Comparison of ENCODE assay signal across 16 mouse cellular contexts in the genomic region with DNA sequence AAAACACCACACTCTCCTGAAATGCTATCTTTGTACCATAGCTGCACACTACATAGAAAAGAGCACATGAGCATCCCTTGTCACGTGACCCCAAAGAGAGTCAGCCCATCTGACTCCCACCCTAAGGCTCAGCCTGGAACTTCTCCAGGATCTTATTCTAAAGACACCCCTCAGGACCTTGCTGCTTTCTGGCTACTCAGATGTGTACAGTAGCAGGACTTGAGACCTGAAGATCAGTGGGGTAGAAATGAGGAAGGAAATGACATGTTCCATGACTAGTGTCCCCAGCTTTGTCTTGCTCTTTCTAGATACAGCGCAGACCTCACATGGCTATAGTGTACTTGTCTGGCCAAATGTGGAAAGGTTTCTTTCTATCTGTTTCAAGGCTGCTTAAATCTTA. TPM values are rescaled to one million over a fixed set of nuclear protein-coding genes. Genes with fewer than 3 reads are reported as not detected.
DNase-seq lines count a peak whose midpoint lies in the region; ATAC-seq and TF ChIP-seq lines count a peak whose summit lies in the region.
"Had no signal": no experiment of that assay in that cellular context is flagged by ENCODE, and none has a peak within 500 bp of the region (broad histone marks: within the 10 kb centered on the region; RNA-seq: fewer than 3 reads in every experiment).

No protein-coding gene starts in this region.

- no peak overlapping the region for H3K9ac ChIP-seq in hindbrain, embryonic 13.5 days
- H3K9ac ChIP-seq in neural tube, embryonic 15.5 days (replicated peaks) = no peak overlapping the region
- H3K9ac ChIP-seq: forebrain, embryonic 12.5 days; limb, embryonic 13.5 days; midbrain, embryonic 13.5 days had no signal

- peak overlapping the region; percentile 73 for H3K27ac ChIP-seq in spleen, adult 2 months (ENCODE audit: insufficient read depth, low read length)
- peak overlapping the region; percentile 23; the same call in 1 of the 2 replicates for H3K27ac ChIP-seq in bone marrow, adult 2 months (ENCODE audit: control insufficient read depth, insufficient read depth, low read depth, low read length, poor library complexity)
- H3K27ac ChIP-seq in macrophage = peak overlapping the region; percentile 98
- no peak overlapping the region for H3K27ac ChIP-seq in hindbrain, embryonic 13.5 days
- H3K27ac ChIP-seq in neural tube, embryonic 15.5 days (replicated peaks) = no peak overlapping the region
- H3K27ac ChIP-seq: forebrain, embryonic 12.5 days; heart, adult 2 months; left cerebral cortex, adult 2 months; limb, embryonic 13.5 days; midbrain, embryonic 13.5 days had no signal

- H3K79me2 ChIP-seq in macrophage (ENCODE audit: inconsistent target) = no peaks in the 10 kb centered on the region

- H3K36me3 ChIP-seq in spleen, adult 2 months (ENCODE audit: control insufficient read depth, insufficient read depth, low read length) = no peaks in the 10 kb centered on the region
- no peaks in the 10 kb centered on the region for H3K36me3 ChIP-seq in macrophage (ENCODE audit: inconsistent target)
- no peaks in the 10 kb centered on the region for H3K36me3 ChIP-seq in hindbrain, embryonic 13.5 days
- no peaks in the 10 kb centered on the region for H3K36me3 ChIP-seq in neural tube, embryonic 15.5 days
- H3K36me3 ChIP-seq: forebrain, embryonic 12.5 days; limb, embryonic 13.5 days; midbrain, embryonic 13.5 days had no signal

- WGBS in spleen, adult 2 months = 10% methylated on average over 2 of the region's 2 CpGs
- WGBS in bone marrow, adult 2 months = 3% methylated on average over 2 of the region's 2 CpGs
- 2% methylated on average over 2 of the region's 2 CpGs for WGBS in macrophage (ENCODE audit: missing documents)
- 95% methylated on average over 2 of the region's 2 CpGs for WGBS in hindbrain, embryonic 13.5 days
- WGBS in neural tube, embryonic 15.5 days = 93% methylated on average over 2 of the region's 2 CpGs

- ATAC-seq in hindbrain, embryonic 13.5 days (ENCODE audit: low FRiP score) = no peak
- no peak for ATAC-seq in neural tube, embryonic 15.5 days (ENCODE audit: low FRiP score)
- ATAC-seq: lung, postnatal 0 days; midbrain, embryonic 13.5 days had no signal

- peak; percentile 30 to 61 for DNase-seq in spleen, adult 2 months (ENCODE audit: low read depth in 1 of 2, low spot score in 2 of 2)
- no peak for DNase-seq in spleen, postnatal 4 days (ENCODE audit: low spot score in 2 of 2)
- no peak for DNase-seq in gastrocnemius, adult 8-10 months (ENCODE audit: low spot score in 2 of 2)
- DNase-seq: cerebellum, adult 8-10 months; heart, adult 2 months; right cerebral cortex, postnatal 14 days; thymus, adult 18-20 months had no signal

- no peaks in the 10 kb centered on the region for H3K27me3 ChIP-seq in spleen, adult 2 months (ENCODE audit: control insufficient read depth, insufficient read depth, low read length)
- H3K27me3 ChIP-seq in hindbrain, embryonic 13.5 days = no peaks in the 10 kb centered on the region
- H3K27me3 ChIP-seq in neural tube, embryonic 15.5 days (replicated peaks) = no peaks in the 10 kb centered on the region
- H3K27me3 ChIP-seq: forebrain, embryonic 12.5 days; midbrain, embryonic 13.5 days had no signal

- peaks cover 15% of the 10 kb centered on the region; the same call in 1 of the 2 replicates for H3K4me1 ChIP-seq in spleen, adult 2 months (ENCODE audit: control insufficient read depth, insufficient read depth, insufficient read length)
- peaks cover 9% of the 10 kb centered on the region for H3K4me1 ChIP-seq in bone marrow, adult 2 months (ENCODE audit: control insufficient read depth, insufficient read depth, low read length)
- peaks cover 23% of the 10 kb centered on the region for H3K4me1 ChIP-seq in hindbrain, embryonic 13.5 days (replicated peaks)
- peaks cover 15% of the 10 kb centered on the region for H3K4me1 ChIP-seq in neural tube, embryonic 15.5 days
- H3K4me1 ChIP-seq: midbrain, embryonic 13.5 days had no signal

- no peak for TF ChIP-seq POLR2A in spleen, adult 2 months (IDR thresholded peaks at IDR 0.05; ENCODE audit: low read depth, low read length)
- no peak for TF ChIP-seq POLR2A in bone marrow, adult 2 months (IDR thresholded peaks at IDR 0.05; ENCODE audit: borderline replicate concordance, control insufficient read depth, low read depth, low read length)

- no peaks in the 10 kb centered on the region for H3K9me3 ChIP-seq in hindbrain, embryonic 13.5 days
- no peaks in the 10 kb centered on the region for H3K9me3 ChIP-seq in neural tube, embryonic 15.5 days (replicated peaks)
- H3K9me3 ChIP-seq: forebrain, embryonic 12.5 days; limb, embryonic 13.5 days; midbrain, embryonic 13.5 days had no signal

- TF ChIP-seq CTCF in spleen, adult 2 months (IDR thresholded peaks at IDR 0.05; ENCODE audit: extremely low read depth, insufficient read depth, insufficient read length, insufficient replicate concordance) = no peak
- TF ChIP-seq CTCF in bone marrow, adult 2 months (IDR thresholded peaks at IDR 0.05; ENCODE audit: control insufficient read depth, insufficient read depth, low read length) = no peak

- H3K4me3 ChIP-seq in spleen, adult 2 months (ENCODE audit: extremely low read depth, insufficient read depth, insufficient read length) = no peak overlapping the region
- no peak overlapping the region for H3K4me3 ChIP-seq in bone marrow, adult 2 months (replicated peaks; ENCODE audit: control insufficient read depth, low read depth, low read length)
- H3K4me3 ChIP-seq in macrophage (ENCODE audit: inconsistent target) = no peak overlapping the region
- H3K4me3 ChIP-seq in hindbrain, embryonic 13.5 days = no peak overlapping the region
- H3K4me3 ChIP-seq in neural tube, embryonic 15.5 days (replicated peaks) = no peak overlapping the region
- H3K4me3 ChIP-seq: forebrain, embryonic 12.5 days; heart, adult 2 months; left cerebral cortex, adult 2 months; limb, embryonic 13.5 days; midbrain, embryonic 13.5 days had no signal

- H3K4me2 ChIP-seq in hindbrain, embryonic 13.5 days = no peak overlapping the region
- H3K4me2 ChIP-seq in neural tube, embryonic 15.5 days = no peak overlapping the region
- H3K4me2 ChIP-seq: forebrain, embryonic 12.5 days; limb, embryonic 13.5 days; midbrain, embryonic 13.5 days had no signal

RNA-seq across cellular contexts. Expression of gene Lmo2, which starts 12.9 kb away (rescaled TPM):
- polyA plus RNA-seq in spleen, adult 2 months (2012; rRNA removed) = 91.1 and 97.7 TPM in 2 replicates
- 110 and 144 TPM in 2 replicates for polyA plus RNA-seq in bone marrow, adult 2 months (2011; ENCODE audit: insufficient read depth, insufficient read length, low replicate concordance, missing spikeins)
- 100 to 1,000 TPM in 12 of 26 experiments, 10 to 100 TPM in 14; 39.5 to 213 (median 98.9) TPM for total RNA-seq in macrophage (2018; cell fraction: chromatin; rRNA removed)
- 100 to 1,000 TPM; 111 to 268 (median 186) TPM for total RNA-seq in macrophage (2018; cell fraction: cytosol; rRNA removed)
- total RNA-seq in macrophage (2018; cell fraction: nucleus; rRNA removed) = 100 to 1,000 TPM in 23 of 26 experiments, 10 to 100 TPM in 3; 86.9 to 369 (median 162) TPM
- 181 to 268 TPM (median 246 TPM) in 3 replicates for polyA plus RNA-seq in macrophage (2018)
- polyA plus RNA-seq in hindbrain, embryonic 13.5 days (2015; fragmentation: Nextera tagmentation; extraction: Ambion mirVana) = 34.1 and 42.3 TPM in 2 replicates
- 49.6 and 55.4 TPM in 2 replicates for polyA plus RNA-seq in neural tube, embryonic 15.5 days (2015; fragmentation: Nextera tagmentation; extraction: Ambion mirVana)
- total RNA-seq in gastrocnemius, adult 8-10 months (2022) = 1 to 10 TPM; 3.4 to 9.1 (median 4.6) TPM

Comparison
In these comparisons a context has a peak if more than half of its experiments do, and no peak if none do; other contexts are left out.
1. DNase-seq: peak in spleen, adult 2 months (2 of 2); none in spleen, postnatal 4 days (0 of 2) and gastrocnemius, adult 8-10 months (0 of 2).
2. H3K27ac ChIP-seq: peak in spleen, adult 2 months (single experiment), bone marrow, adult 2 months (single experiment) and macrophage (single experiment); none in hindbrain, embryonic 13.5 days (single experiment) and neural tube, embryonic 15.5 days (single experiment).